Mouse (Mus musculus) stomach, postnatal 0 days (tissue): ENCODE results near the gene Gmpr2. TPM values are rescaled to one million over a fixed set of nuclear protein-coding genes. Genes with fewer than 3 reads are reported as not detected.

Experiments used
- ATAC-seq: fragments of 200-750 bp; cut with Nextera tagmentation; 2 replicates; pipeline ENCODE4 v1.8.0; 2017; ENCODE audit not compliant: low FRiP score, low TSS enrichment
- DNase-seq: peaks from one replicate; pipeline ENCODE4 v3.0.0-alpha.2; 2016; ENCODE audit warnings: low spot score
- H3K27ac ChIP-seq: fragments of 300-500 bp; sonication (generic); replicated peaks from 2 replicates; pipeline ENCODE4 v1.5.1; 2014; ENCODE audit warnings: mild to moderate bottlenecking, control low read depth
- H3K27me3 ChIP-seq: fragments of 300-500 bp; sonication (generic); 2 replicates; pipeline ENCODE4 v1.6.1; 2014; ENCODE audit warnings: low read length; ENCODE audit not compliant: control insufficient read depth, insufficient read depth
- H3K36me3 ChIP-seq: fragments of 300-500 bp; sonication (generic); 2 replicates; pipeline ENCODE4 v1.6.1; 2014; ENCODE audit warnings: low read length, mixed read lengths; ENCODE audit not compliant: control insufficient read depth, insufficient read depth
- H3K4me1 ChIP-seq: fragments of 300-500 bp; sonication (generic); replicated peaks from 2 replicates; pipeline ENCODE4 v1.6.1; 2014; ENCODE audit warnings: antibody characterized with exemption; ENCODE audit not compliant: control insufficient read depth, insufficient read depth
- H3K4me2 ChIP-seq: fragments of 300-500 bp; sonication (generic); replicated peaks from 2 replicates; pipeline ENCODE4 v1.6.1; 2014; ENCODE audit warnings: low read depth, mild to moderate bottlenecking, control low read depth, moderate library complexity
- H3K4me3 ChIP-seq: fragments of 300-500 bp; sonication (generic); 2 replicates; pipeline ENCODE4 v1.5.1; 2014; ENCODE audit warnings: low read depth, low read length, control low read depth
- H3K9ac ChIP-seq: fragments of 300-500 bp; sonication (generic); 2 replicates; pipeline ENCODE4 v1.6.1; 2014; ENCODE audit warnings: mild to moderate bottlenecking, low read length, control low read depth, mixed read lengths
- H3K9me3 ChIP-seq: fragments of 300-500 bp; sonication (generic); 2 replicates; pipeline ENCODE4 v1.6.1; 2016; ENCODE audit warnings: low read length; ENCODE audit not compliant: control insufficient read depth
- CTCF ChIP-seq: IDR thresholded peaks from 2 replicates; pipeline ENCODE4 v1.5.1; 2016; ENCODE audit warnings: antibody characterized with exemption, low read depth, mild to moderate bottlenecking, moderate library complexity
- EP300 ChIP-seq: optimal IDR thresholded peaks from 2 replicates; pipeline ENCODE3; 2016; ENCODE audit warnings: antibody characterized with exemption
- WGBS: fragments of 180-500 bp; shearing (Covaris S2); extraction: QIAGEN DNeasy Blood & Tissue Kit; methylation state at CpG from one replicate; pipeline ENCODE4 v1.1.7; 2014; 5-methylcytosine and 5-hydroxymethylcytosine counted together
- polyA plus RNA-seq: library from polyadenylated mRNA; unstranded; fragments of >200 nt; fragmentation: Nextera tagmentation; extraction: Ambion mirVana; gene quantifications from 2 replicates; pipeline ENCODE4 v1.2.1, GENCODE M21; 2015

The Gmpr2 gene
- polyA plus RNA-seq, 1 experiment from 2014 or later, result 24.8 TPM

DNA sequence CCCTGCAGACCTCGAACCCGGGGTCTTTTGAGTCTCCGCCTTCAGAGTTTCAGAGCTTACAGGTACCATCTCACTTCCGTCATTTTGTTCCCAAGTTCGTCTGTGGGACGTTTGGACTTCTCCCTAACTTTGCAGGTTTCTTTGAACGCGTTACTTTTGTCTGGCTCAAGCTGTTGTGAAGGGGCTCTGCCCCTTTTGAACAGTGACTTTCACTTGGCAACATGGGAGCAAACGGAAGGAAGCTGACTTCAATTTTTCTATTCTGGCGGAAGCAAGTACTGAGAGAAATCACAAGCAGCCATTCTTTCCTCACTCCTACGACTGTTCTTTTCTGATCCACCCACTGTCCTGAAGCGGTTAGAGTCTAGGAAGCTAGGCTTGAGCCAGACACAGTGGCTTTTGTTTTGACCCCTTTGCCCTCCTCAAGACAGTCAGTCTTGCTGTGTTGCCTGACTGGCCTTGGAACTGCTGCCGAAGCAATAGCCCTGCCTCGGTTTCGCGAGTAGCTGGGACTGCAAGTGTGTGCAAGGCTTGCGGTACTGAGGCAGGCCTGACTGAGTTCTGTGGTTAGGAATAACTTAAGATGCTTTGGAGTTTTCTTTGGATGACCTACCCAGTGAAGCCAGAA, 27.4 kb upstream of the Gmpr2 start:
- Histone ChIP-seq H3K36me3 (peaks cover 6% of the 10 kb centered on the region), H3K27me3 (no peaks in the 10 kb centered on the region), H3K4me2 (peak overlapping the region; percentile 78), H3K9ac (peak overlapping the region; percentile 94), H3K9me3 (no peaks in the 10 kb centered on the region), H3K27ac (peak overlapping the region; percentile 96), H3K4me1 (no peaks in the 10 kb centered on the region; the same call in none of the 2 replicates), H3K4me3 (peak overlapping the region; percentile 88)
- TF ChIP-seq CTCF (no peak), EP300 (no peak)
- DNase-seq (peak; percentile 25), ATAC-seq (no peak)
- WGBS, result 17% methylated on average over 17 of the region's 17 CpGs

GRCm38 (mm10) chr14:55649884-55650283, 21.9 kb upstream of the Gmpr2 start, which contains the start of gene Tssk4:
Tssk4 (plus strand) TSS chr14:55650184.
- TF ChIP-seq EP300, result no peak
- TF ChIP-seq CTCF, result no peak
- DNase-seq (no peak), ATAC-seq (no peak)
- no peak within 1 kb of the TSS for H3K4me3 ChIP-seq
- no peaks in the 10 kb centered on the region for H3K27me3 ChIP-seq
- no peak within 1 kb of the TSS for H3K27ac ChIP-seq
- 96% methylated on average over 2 of the region's 2 CpGs for WGBS
- no peaks in the 10 kb centered on the region; the same call in 1 of the 2 replicates for H3K4me1 ChIP-seq
- no peak within 1 kb of the TSS for H3K9ac ChIP-seq
- H3K9me3 ChIP-seq, result no peaks in the 10 kb centered on the region
- no peak within 1 kb of the TSS for H3K4me2 ChIP-seq
- no peaks in the 10 kb centered on the region for H3K36me3 ChIP-seq

DNA sequence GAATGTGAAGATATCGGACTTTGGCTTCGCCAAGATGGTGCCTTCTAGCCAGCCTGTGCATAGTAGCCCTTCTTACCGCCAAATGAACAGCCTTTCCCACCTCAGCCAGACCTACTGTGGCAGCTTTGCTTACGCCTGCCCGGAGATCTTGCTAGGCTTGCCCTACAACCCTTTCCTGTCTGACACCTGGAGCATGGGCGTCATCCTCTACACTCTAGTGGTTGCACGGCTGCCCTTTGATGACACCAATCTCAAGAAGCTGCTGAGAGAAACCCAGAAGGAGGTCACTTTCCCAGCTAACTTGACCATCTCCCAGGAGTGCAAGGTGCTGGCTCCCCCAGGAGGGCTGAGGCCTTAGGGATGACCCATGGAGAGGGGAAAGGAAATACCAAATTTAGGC, 20.2 kb upstream of the Gmpr2 start:
- Histone ChIP-seq H3K4me1 (no peaks in the 10 kb centered on the region), H3K27me3 (no peaks in the 10 kb centered on the region), H3K4me2 (no peak overlapping the region), H3K9me3 (no peaks in the 10 kb centered on the region), H3K36me3 (no peaks in the 10 kb centered on the region), H3K4me3 (no peak overlapping the region), H3K9ac (no peak overlapping the region), H3K27ac (no peak overlapping the region)
- ATAC-seq (no peak), DNase-seq (no peak)
- TF ChIP-seq EP300, result no peak
- no peak for TF ChIP-seq CTCF
- WGBS, result 85% methylated on average over 7 of the region's 7 CpGs

- H3K4me1 ChIP-seq, result no peaks in the 10 kb centered on the region; the same call in 1 of the 2 replicates
- H3K4me3 ChIP-seq, result no peak overlapping the region
- H3K4me2 ChIP-seq, result no peak overlapping the region
- H3K9me3 ChIP-seq, result no peaks in the 10 kb centered on the region
- no peak overlapping the region for H3K9ac ChIP-seq
- ATAC-seq, result no peak
- no peak overlapping the region for H3K27ac ChIP-seq
- DNase-seq, result no peak
- TF ChIP-seq EP300 (no peak), CTCF (no peak)
- H3K36me3 ChIP-seq, result no peaks in the 10 kb centered on the region; the same call in 1 of the 2 replicates
- H3K27me3 ChIP-seq, result no peaks in the 10 kb centered on the region
- WGBS, result 79% methylated on average over 3 of the region's 3 CpGs
Observed at GRCm38 (mm10) chr14:55656935-55657334, 14.8 kb upstream of the Gmpr2 start.

GRCm38 (mm10) chr14:55658011-55658410, 13.7 kb upstream of the Gmpr2 start:
- Histone ChIP-seq H3K4me2 (no peak overlapping the region), H3K36me3 (no peaks in the 10 kb centered on the region; the same call in 1 of the 2 replicates), H3K9me3 (no peaks in the 10 kb centered on the region), H3K4me1 (no peaks in the 10 kb centered on the region; the same call in 1 of the 2 replicates), H3K4me3 (no peak overlapping the region), H3K27ac (no peak overlapping the region), H3K27me3 (no peaks in the 10 kb centered on the region), H3K9ac (no peak overlapping the region)
- WGBS, result 79% methylated on average over 5 of the region's 5 CpGs
- DNase-seq (peak; percentile 24), ATAC-seq (peak; percentile 83)
- TF ChIP-seq EP300 (no peak), CTCF (no peak)

DNA sequence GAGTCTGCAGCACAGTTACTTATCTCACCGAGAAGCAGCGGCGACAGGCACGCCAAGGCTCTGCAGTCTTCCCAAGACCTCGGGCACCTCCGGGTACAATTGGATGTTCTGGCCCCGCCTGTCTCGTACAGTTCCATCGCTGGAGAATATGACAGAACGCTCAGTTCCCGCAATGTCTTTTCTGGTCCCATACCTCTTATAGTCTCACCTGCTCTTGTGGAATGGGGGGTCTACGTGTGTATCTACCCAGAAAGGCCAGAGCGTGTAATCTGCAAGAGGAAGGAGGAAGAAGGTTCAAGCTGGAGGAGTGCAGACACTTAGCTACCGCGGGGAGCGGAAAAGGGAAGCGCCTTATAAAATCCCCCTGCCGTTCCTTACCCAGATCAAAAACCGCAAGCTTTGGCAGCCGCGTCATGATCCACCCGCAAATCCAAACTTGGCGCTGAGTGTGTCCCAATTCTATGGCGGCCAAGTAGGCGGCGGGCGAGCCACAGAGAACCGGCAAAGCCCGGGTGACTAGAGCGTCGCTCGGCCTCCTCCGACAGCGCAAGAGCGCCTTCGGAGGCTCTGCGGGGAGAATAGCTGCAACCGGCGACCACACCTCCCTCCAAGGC, 11.7 kb upstream of the Gmpr2 start, which contains the start of gene Mdp1:
Gene Mdp1, minus strand, starts transcription at position 549 of the 614 bp plus-strand sequence.
- peak within 1 kb of the TSS; percentile 78 for H3K4me3 ChIP-seq
- ATAC-seq (peak; percentile 92), DNase-seq (peak; percentile 88)
- no peaks in the 10 kb centered on the region for H3K9me3 ChIP-seq
- H3K9ac ChIP-seq, result peak within 1 kb of the TSS; percentile 79
- no peaks in the 10 kb centered on the region for H3K27me3 ChIP-seq
- H3K4me2 ChIP-seq, result peak within 1 kb of the TSS; percentile 70
- WGBS, result under 1% methylated on average over 39 of the region's 39 CpGs
- TF ChIP-seq CTCF (peak; percentile 67), EP300 (peak; percentile 71)
- H3K36me3 ChIP-seq, result no peaks in the 10 kb centered on the region; the same call in 1 of the 2 replicates
- H3K27ac ChIP-seq, result peak within 1 kb of the TSS; percentile 75
- H3K4me1 ChIP-seq, result no peaks in the 10 kb centered on the region; the same call in 1 of the 2 replicates
